Mouse (Mus musculus) neural tube, postnatal 0 days (tissue): ENCODE measurements around the gene Gm6020. TPM values are rescaled to one million over a fixed set of nuclear protein-coding genes. Genes with fewer than 3 reads are reported as not detected.

Source experiments
- polyA plus RNA-seq: library from polyadenylated mRNA; unstranded; fragments of >200 nt; fragmentation: Nextera tagmentation; extraction: Ambion mirVana; gene quantifications from 2 replicates; pipeline ENCODE4 v1.2.1, GENCODE M21; 2015

The Gm6020 gene
- not detected in 2 replicates for polyA plus RNA-seq

GRCm38 (mm10) chr19:61183590-61183989 lies at the start of gene Gm6020:
Gm6020 (plus strand) TSS chr19:61183890.

GRCm38 (mm10) chr19:61140342-61141206 lies 43.1 kb upstream of the Gm6020 start, which contains the start of gene Zfp950:
Zfp950 (minus strand) TSS chr19:61140840.

GRCm38 (mm10) chr19:61175756-61176324 lies 7.8 kb upstream of the Gm6020 start, which contains the start of gene Gm7102:
Gm7102 (minus strand) TSS chr19:61176309.

GRCm38 (mm10) chr19:61227941-61228701 lies 44.4 kb downstream of the Gm6020 start, which contains the start of gene Csf2ra:
Csf2ra (minus strand) TSS chr19:61228429.

Other genes with a start within 250 kb of the Gm6020 start
- 48.2 and 49.1 TPM in 2 replicates for gene Zfp950, start 43.0 kb upstream of the Gm6020 start, polyA plus RNA-seq
- 0.20 and 0.21 TPM in 2 replicates for gene Gm7102, start 7.6 kb upstream of the Gm6020 start, polyA plus RNA-seq
- 47.7 and 60.3 TPM in 2 replicates for gene Csf2ra, start 44.5 kb downstream of the Gm6020 start, polyA plus RNA-seq
- gene Gm21060, start 113.2 kb downstream of the Gm6020 start, polyA plus RNA-seq = not detected in 2 replicates